Mouse (Mus musculus) G1E-ER4 (cell line): ENCODE data around the gene Vmn2r23. TPM values are rescaled to one million over a fixed set of nuclear protein-coding genes. Genes with fewer than 3 reads are reported as not detected.

ENCODE experiments used
- GATA1 ChIP-seq: IDR thresholded peaks from one replicate; pipeline ENCODE4 v1.8.0; 2012; ENCODE audit warnings: low read length, inconsistent platforms
- polyA plus RNA-seq: library from polyadenylated mRNA; stranded (reverse); fragments of >175 nt; gene quantifications from 2 replicates; pipeline ENCODE4 v1.2.3, GENCODE M21; 2012

The Vmn2r23 gene
- not detected in 2 replicates for polyA plus RNA-seq

GRCm38 (mm10) chr6:123702370-123702769 is at the start of gene Vmn2r23:
Gene Vmn2r23, plus strand, starts transcription at chr6:123702670.
- no peak for TF ChIP-seq GATA1

- TF ChIP-seq GATA1: no peak
These were observed 45.4 kb upstream of the Vmn2r23 start for GRCm38 (mm10) chr6:123657040-123657439.

GRCm38 (mm10) chr6:123697213-123697612 is 5.3 kb upstream of the Vmn2r23 start:
- no peak for TF ChIP-seq GATA1

- no peak for TF ChIP-seq GATA1
These were observed 67.6 kb downstream of the Vmn2r23 start for GRCm38 (mm10) chr6:123770031-123770430.

- TF ChIP-seq GATA1: no peak
These were observed 76.1 kb downstream of the Vmn2r23 start, which contains the start of gene Vmn2r24 for GRCm38 (mm10) chr6:123778579-123778978. Gene Vmn2r24, plus strand, starts transcription at chr6:123778879.

- no peak for TF ChIP-seq GATA1
These were observed 82.4 kb downstream of the Vmn2r23 start for GRCm38 (mm10) chr6:123784857-123785256.

- no peak for TF ChIP-seq GATA1
These were observed 91.3 kb downstream of the Vmn2r23 start for GRCm38 (mm10) chr6:123793746-123794145.

Other genes starting within 250 kb of the Vmn2r23 start
- not detected in 2 replicates for gene Vmn2r21, start 169.3 kb upstream of the Vmn2r23 start, polyA plus RNA-seq
- gene Vmn2r22, start 51.9 kb upstream of the Vmn2r23 start, polyA plus RNA-seq: not detected in 2 replicates
- not detected in 2 replicates for gene Vmn2r24, start 76.2 kb downstream of the Vmn2r23 start, polyA plus RNA-seq
- gene Vmn2r25, start 150.8 kb downstream of the Vmn2r23 start, polyA plus RNA-seq: not detected in 2 replicates